Mouse (Mus musculus) embryonic fibroblast, embryonic 13.5 days (primary cell): Measurements from ENCODE around the gene Farp2.

Source experiments
- CTCF ChIP-seq: IDR thresholded peaks from 2 replicates; pipeline ENCODE4 v1.5.1; 2011; ENCODE audit warnings: mild to moderate bottlenecking, control low read depth, low read length, moderate library complexity, borderline replicate concordance; ENCODE audit not compliant: insufficient read depth
- POLR2A ChIP-seq: IDR thresholded peaks from 2 replicates; pipeline ENCODE4 v1.6.1; 2011; ENCODE audit warnings: low read depth, mild to moderate bottlenecking, control low read depth, low read length, moderate library complexity

- TF ChIP-seq CTCF = no peak
- no peak for TF ChIP-seq POLR2A
Measured at GRCm38 (mm10) chr1:93608696-93609245, 96.9 kb downstream of the Farp2 start.
